Mouse (Mus musculus): ENCODE data around the gene Xaf1. TPM values are rescaled to one million over a fixed set of nuclear protein-coding genes. Genes with fewer than 3 reads are reported as not detected.
A peak's percentile ranks its signal among the peaks of the same experiment; 100 is the strongest.

Xaf1 gene
- polyA plus RNA-seq, 1 experiment from 2014 or later = 2.7 TPM

- no peak overlapping the region for H3K4me3 ChIP-seq (ENCODE audit: low read depth, low read length)
- 23% methylated on average over 8 of the region's 8 CpGs for WGBS
Observed at GRCm38 (mm10) chr11:72343904-72344303, 42.5 kb downstream of the Xaf1 start.

GRCm38 (mm10) chr11:72344486-72344885 lies 43.1 kb downstream of the Xaf1 start:
- Histone ChIP-seq H3K9ac (ENCODE audit: low read depth, low read length) (no peak overlapping the region), H3K36me3 (ENCODE audit: control insufficient read depth, insufficient read depth, low read length) (no peaks in the 10 kb centered on the region), H3K4me2 (no peak overlapping the region), H3K27me3 (replicated peaks; ENCODE audit: control insufficient read depth, insufficient read depth, low read length) (no peaks in the 10 kb centered on the region; the same call in 1 of the 2 replicates), H3K4me3 (ENCODE audit: low read depth, low read length) (no peak overlapping the region), H3K27ac (ENCODE audit: low read depth, low read length) (no peak overlapping the region), H3K4me1 (replicated peaks; ENCODE audit: control insufficient read depth, insufficient read depth, low read length) (no peaks in the 10 kb centered on the region), H3K9me3 (ENCODE audit: control insufficient read depth, low read length) (no peaks in the 10 kb centered on the region)
- no peak for DNase-seq (ENCODE audit: low spot score)
- no peak for ATAC-seq (replicated peaks; ENCODE audit: low FRiP score)
- 82% methylated on average over 11 of the region's 11 CpGs for WGBS

More at GRCm38 (mm10) chr11:72343904-72344303, 42.5 kb downstream of the Xaf1 start:
- ATAC-seq (replicated peaks; ENCODE audit: low FRiP score) (no peak), DNase-seq (ENCODE audit: low spot score) (peak; percentile 41)
- Histone ChIP-seq H3K4me2 (no peak overlapping the region), H3K4me1 (replicated peaks; ENCODE audit: control insufficient read depth, insufficient read depth, low read length) (no peaks in the 10 kb centered on the region), H3K36me3 (ENCODE audit: control insufficient read depth, insufficient read depth, low read length) (no peaks in the 10 kb centered on the region), H3K9ac (ENCODE audit: low read depth, low read length) (no peak overlapping the region), H3K9me3 (ENCODE audit: control insufficient read depth, low read length) (no peaks in the 10 kb centered on the region), H3K27ac (ENCODE audit: low read depth, low read length) (no peak overlapping the region), H3K27me3 (replicated peaks; ENCODE audit: control insufficient read depth, insufficient read depth, low read length) (no peaks in the 10 kb centered on the region; the same call in 1 of the 2 replicates)

- Histone ChIP-seq H3K4me2 (no peak overlapping the region), H3K27me3 (replicated peaks; ENCODE audit: control insufficient read depth, insufficient read depth, low read length) (no peaks in the 10 kb centered on the region), H3K9me3 (ENCODE audit: control insufficient read depth, low read length) (no peaks in the 10 kb centered on the region), H3K27ac (ENCODE audit: low read depth, low read length) (no peak overlapping the region), H3K36me3 (ENCODE audit: control insufficient read depth, insufficient read depth, low read length) (no peaks in the 10 kb centered on the region), H3K4me1 (replicated peaks; ENCODE audit: control insufficient read depth, insufficient read depth, low read length) (no peaks in the 10 kb centered on the region), H3K9ac (ENCODE audit: low read depth, low read length) (no peak overlapping the region), H3K4me3 (ENCODE audit: low read depth, low read length) (no peak overlapping the region)
- 52% methylated on average over 10 of the region's 10 CpGs for WGBS
- no peak for ATAC-seq (replicated peaks; ENCODE audit: low FRiP score)
- DNase-seq (ENCODE audit: low spot score) = no peak
Observed at GRCm38 (mm10) chr11:72348563-72348962, 47.1 kb downstream of the Xaf1 start.

- H3K36me3 ChIP-seq (ENCODE audit: control insufficient read depth, insufficient read depth, low read length) = no peaks in the 10 kb centered on the region
- H3K27me3 ChIP-seq (replicated peaks; ENCODE audit: control insufficient read depth, insufficient read depth, low read length) = no peaks in the 10 kb centered on the region
- WGBS = 59% methylated on average over 8 of the region's 8 CpGs
- no peaks in the 10 kb centered on the region for H3K9me3 ChIP-seq (ENCODE audit: control insufficient read depth, low read length)
- no peak overlapping the region for H3K27ac ChIP-seq (ENCODE audit: low read depth, low read length)
- no peaks in the 10 kb centered on the region for H3K4me1 ChIP-seq (replicated peaks; ENCODE audit: control insufficient read depth, insufficient read depth, low read length)
- H3K4me3 ChIP-seq (ENCODE audit: low read depth, low read length) = no peak overlapping the region
- no peak for ATAC-seq (replicated peaks; ENCODE audit: low FRiP score)
- H3K9ac ChIP-seq (ENCODE audit: low read depth, low read length) = no peak overlapping the region
- H3K4me2 ChIP-seq = no peak overlapping the region
- DNase-seq (ENCODE audit: low spot score) = no peak
Observed at GRCm38 (mm10) chr11:72349016-72349415, 47.6 kb downstream of the Xaf1 start.

- 57% methylated on average over 4 of the region's 4 CpGs for WGBS
- no peaks in the 10 kb centered on the region for H3K36me3 ChIP-seq (ENCODE audit: control insufficient read depth, insufficient read depth, low read length)
- ATAC-seq (replicated peaks; ENCODE audit: low FRiP score) (no peak), DNase-seq (ENCODE audit: low spot score) (no peak)
- H3K9ac ChIP-seq (ENCODE audit: low read depth, low read length) = no peak overlapping the region
- H3K27me3 ChIP-seq (replicated peaks; ENCODE audit: control insufficient read depth, insufficient read depth, low read length) = no peaks in the 10 kb centered on the region
- no peaks in the 10 kb centered on the region for H3K4me1 ChIP-seq (replicated peaks; ENCODE audit: control insufficient read depth, insufficient read depth, low read length)
- H3K9me3 ChIP-seq (ENCODE audit: control insufficient read depth, low read length) = no peaks in the 10 kb centered on the region
- no peak overlapping the region for H3K4me2 ChIP-seq
- no peak overlapping the region for H3K4me3 ChIP-seq (ENCODE audit: low read depth, low read length)
- H3K27ac ChIP-seq (ENCODE audit: low read depth, low read length) = no peak overlapping the region
Observed at GRCm38 (mm10) chr11:72349652-72350051, 48.2 kb downstream of the Xaf1 start.

GRCm38 (mm10) chr11:72352272-72352671 lies 50.8 kb downstream of the Xaf1 start:
- Histone ChIP-seq H3K4me1 (replicated peaks; ENCODE audit: control insufficient read depth, insufficient read depth, low read length) (no peaks in the 10 kb centered on the region), H3K27me3 (replicated peaks; ENCODE audit: control insufficient read depth, insufficient read depth, low read length) (no peaks in the 10 kb centered on the region), H3K9ac (ENCODE audit: low read depth, low read length) (no peak overlapping the region), H3K36me3 (ENCODE audit: control insufficient read depth, insufficient read depth, low read length) (no peaks in the 10 kb centered on the region), H3K4me3 (ENCODE audit: low read depth, low read length) (no peak overlapping the region), H3K9me3 (ENCODE audit: control insufficient read depth, low read length) (no peaks in the 10 kb centered on the region), H3K4me2 (no peak overlapping the region), H3K27ac (ENCODE audit: low read depth, low read length) (no peak overlapping the region)
- no peak for DNase-seq (ENCODE audit: low spot score)
- no peak for ATAC-seq (replicated peaks; ENCODE audit: low FRiP score)
- WGBS = 49% methylated on average over 1 of the region's 1 CpGs

GRCm38 (mm10) chr11:72353186-72353585 lies 51.8 kb downstream of the Xaf1 start:
- Histone ChIP-seq H3K4me3 (ENCODE audit: low read depth, low read length) (no peak overlapping the region), H3K4me2 (no peak overlapping the region), H3K36me3 (ENCODE audit: control insufficient read depth, insufficient read depth, low read length) (no peaks in the 10 kb centered on the region), H3K27ac (ENCODE audit: low read depth, low read length) (no peak overlapping the region), H3K9me3 (ENCODE audit: control insufficient read depth, low read length) (no peaks in the 10 kb centered on the region), H3K27me3 (replicated peaks; ENCODE audit: control insufficient read depth, insufficient read depth, low read length) (no peaks in the 10 kb centered on the region), H3K9ac (ENCODE audit: low read depth, low read length) (no peak overlapping the region), H3K4me1 (replicated peaks; ENCODE audit: control insufficient read depth, insufficient read depth, low read length) (no peaks in the 10 kb centered on the region)
- 78% methylated on average over 3 of the region's 3 CpGs for WGBS
- DNase-seq (ENCODE audit: low spot score) (no peak), ATAC-seq (replicated peaks; ENCODE audit: low FRiP score) (no peak)

- DNase-seq (ENCODE audit: low spot score) = peak; percentile 72
- no peaks in the 10 kb centered on the region for H3K4me1 ChIP-seq (replicated peaks; ENCODE audit: control insufficient read depth, insufficient read depth, low read length)
- H3K9ac ChIP-seq (ENCODE audit: low read depth, low read length) = no peak overlapping the region
- H3K9me3 ChIP-seq (ENCODE audit: control insufficient read depth, low read length) = no peaks in the 10 kb centered on the region
- H3K4me2 ChIP-seq = peak overlapping the region; percentile 41
- H3K27me3 ChIP-seq (replicated peaks; ENCODE audit: control insufficient read depth, insufficient read depth, low read length) = no peaks in the 10 kb centered on the region
- no peak overlapping the region for H3K27ac ChIP-seq (ENCODE audit: low read depth, low read length)
- 18% methylated on average over 20 of the region's 20 CpGs for WGBS
- H3K4me3 ChIP-seq (ENCODE audit: low read depth, low read length) = no peak overlapping the region
- H3K36me3 ChIP-seq (ENCODE audit: control insufficient read depth, insufficient read depth, low read length) = no peaks in the 10 kb centered on the region
- peak; percentile 51; the same call in 1 of the 2 replicates for ATAC-seq (replicated peaks; ENCODE audit: low FRiP score)
Observed at GRCm38 (mm10) chr11:72354971-72355728, 53.7 kb downstream of the Xaf1 start.

Data from liver, embryonic 11.5 days (tissue).